Mouse (Mus musculus) MEL (cell line): Measurements from ENCODE around the gene Zfp160. TPM values are rescaled to one million over a fixed set of nuclear protein-coding genes. Genes with fewer than 3 reads are reported as not detected.

Experiments
- DNase-seq: peaks from one replicate; pipeline ENCODE4 v3.0.0; 2011; ENCODE audit warnings: low read depth, low spot score
- H3K27ac ChIP-seq: 2 replicates; pipeline ENCODE4 v1.5.1; 2012; ENCODE audit warnings: low read depth, mild to moderate bottlenecking, control low read depth, low read length, moderate library complexity; ENCODE audit not compliant: control insufficient read depth
- H3K27me3 ChIP-seq, 2 experiments: fragments of 150-350 bp in 1 of 2; sonication (generic) in 1 of 2; 2 replicates each; pipeline ENCODE4 v1.6.1; 2012; ENCODE audit warnings: low read length in 2 of 2, mild to moderate bottlenecking in 2 of 2, improper control_type of control experiment in 1 of 2, moderate library complexity in 1 of 2; ENCODE audit not compliant: insufficient read depth in 2 of 2, control insufficient read depth in 1 of 2
- H3K36me3 ChIP-seq, 2 experiments: 2 replicates each; pipeline ENCODE4 v1.6.1; 2012 to 2014; ENCODE audit warnings: low read length in 2 of 2, improper control_type of control experiment in 1 of 2, inconsistent platforms in 1 of 2, mild to moderate bottlenecking in 1 of 2; ENCODE audit not compliant: insufficient read depth in 2 of 2, control insufficient read depth in 1 of 2
- H3K4me1 ChIP-seq, 2 experiments: fragments of 150-350 bp in 1 of 2; sonication (generic) in 1 of 2; 2 replicates each; pipeline ENCODE4 v1.6.1; 2012; ENCODE audit warnings: low read length in 2 of 2, improper control_type of control experiment in 1 of 2, mild to moderate bottlenecking in 1 of 2; ENCODE audit not compliant: insufficient read depth in 2 of 2, control insufficient read depth in 1 of 2
- H3K4me3 ChIP-seq, 2 experiments: fragments of 150-350 bp in 1 of 2; sonication (generic) in 1 of 2; 2 replicates each; pipeline ENCODE4 v1.5.1; 2012; ENCODE audit warnings: low read depth in 2 of 2, low read length in 2 of 2, mild to moderate bottlenecking in 2 of 2, moderate library complexity in 2 of 2, control low read depth in 1 of 2, improper control_type of control experiment in 1 of 2; ENCODE audit not compliant: control insufficient read depth in 1 of 2, insufficient read depth in 1 of 2
- H3K79me2 ChIP-seq: 2 replicates; pipeline ENCODE4 v1.6.1; 2012; ENCODE audit warnings: mild to moderate bottlenecking, low read length, moderate library complexity; ENCODE audit not compliant: control insufficient read depth, poor library complexity, insufficient read depth
- H3K9ac ChIP-seq: 2 replicates; pipeline ENCODE4 v1.6.1; 2012; ENCODE audit warnings: low read depth, mild to moderate bottlenecking, control low read depth, low read length, moderate library complexity; ENCODE audit not compliant: control insufficient read depth, poor library complexity, severe bottlenecking
- H3K9me3 ChIP-seq: fragments of 150-350 bp; sonication (generic); replicated peaks from 2 replicates; pipeline ENCODE4 v1.6.1; 2012; ENCODE audit warnings: mild to moderate bottlenecking, low read length, improper control_type of control experiment, moderate library complexity; ENCODE audit not compliant: insufficient read depth
- CHD1 ChIP-seq: IDR thresholded peaks from 2 replicates; pipeline ENCODE4 v1.6.1; 2012; ENCODE audit warnings: low read depth, mild to moderate bottlenecking, inconsistent platforms, low read length, improper control_type of control experiment
- GABPA ChIP-seq: IDR thresholded peaks from 2 replicates; pipeline ENCODE4 v1.6.1; 2012; ENCODE audit warnings: low read depth, mild to moderate bottlenecking, inconsistent platforms, low read length, improper control_type of control experiment, moderate library complexity
- KAT2A ChIP-seq: conservative IDR thresholded peaks from 2 replicates; pipeline ENCODE4 v1.6.1; 2012; ENCODE audit warnings: low read depth, low read length, improper control_type of control experiment, inconsistent platforms
- MAFK ChIP-seq: IDR thresholded peaks from 2 replicates; pipeline ENCODE4 v1.6.1; 2011; ENCODE audit warnings: low read depth, mild to moderate bottlenecking, low read length, improper control_type of control experiment, borderline replicate concordance
- MAX ChIP-seq: IDR thresholded peaks from 2 replicates; pipeline ENCODE4 v1.6.1; 2011; ENCODE audit warnings: low read length, improper control_type of control experiment
- MAZ ChIP-seq: IDR thresholded peaks from 2 replicates; pipeline ENCODE4 v1.6.1; 2012; ENCODE audit warnings: low read depth, mild to moderate bottlenecking, inconsistent platforms, low read length, improper control_type of control experiment
- MXI1 ChIP-seq: IDR thresholded peaks from 2 replicates; pipeline ENCODE4 v1.6.1; 2011; ENCODE audit warnings: mild to moderate bottlenecking, low read depth, low read length, improper control_type of control experiment
- MYC ChIP-seq: IDR thresholded peaks from 2 replicates; pipeline ENCODE4 v1.6.1; 2011; ENCODE audit warnings: low read depth, mild to moderate bottlenecking, low read length, improper control_type of control experiment, moderate library complexity
- NRF1 ChIP-seq: IDR thresholded peaks from 2 replicates; pipeline ENCODE4 v1.6.1; 2014; ENCODE audit warnings: low read depth, mild to moderate bottlenecking, inconsistent platforms, low read length, improper control_type of control experiment, moderate library complexity; ENCODE audit not compliant: poor library complexity, insufficient read depth, severe bottlenecking
- POLR2AphosphoS5 ChIP-seq: IDR thresholded peaks from 2 replicates; pipeline ENCODE4 v1.6.1; 2012; ENCODE audit warnings: low read depth, borderline replicate concordance, mild to moderate bottlenecking, inconsistent platforms, low read length, moderate library complexity, mixed read lengths
- RCOR1 ChIP-seq: IDR thresholded peaks from 2 replicates; pipeline ENCODE4 v1.6.1; 2012; ENCODE audit warnings: low read depth, mild to moderate bottlenecking, inconsistent platforms, low read length, improper control_type of control experiment
- SIN3A ChIP-seq: IDR thresholded peaks from 2 replicates; pipeline ENCODE4 v1.6.1; 2012; ENCODE audit warnings: low read length, improper control_type of control experiment, inconsistent platforms
- TAL1 ChIP-seq: IDR thresholded peaks from 2 replicates; pipeline ENCODE4 v1.6.1; 2012; ENCODE audit warnings: mild to moderate bottlenecking, inconsistent platforms, low read length, moderate library complexity, mixed read lengths
- TBP ChIP-seq: IDR thresholded peaks from 2 replicates; pipeline ENCODE4 v1.8.0; 2011; ENCODE audit warnings: low read depth, low read length, improper control_type of control experiment
- USF1 ChIP-seq: IDR thresholded peaks from 2 replicates; pipeline ENCODE4 v1.6.1; 2014; ENCODE audit warnings: low read depth, mild to moderate bottlenecking, inconsistent platforms, low read length, improper control_type of control experiment, moderate library complexity
- ZKSCAN1 ChIP-seq: IDR thresholded peaks from 2 replicates; pipeline ENCODE4 v1.6.1; 2012; ENCODE audit warnings: low read depth, mild to moderate bottlenecking, inconsistent platforms, low read length, improper control_type of control experiment, moderate library complexity
- polyA plus RNA-seq, 2 experiments: library from polyadenylated mRNA; stranded (reverse) in 1 of 2; unstranded in 1 of 2; fragments of >175 nt in 1 of 2; fragments of >200 nt in 1 of 2; gene quantifications; 2 replicates each; pipeline versions ENCODE4 v1.2.1 to v1.2.4; 2012; ENCODE audit warnings: low replicate concordance in 2 of 2, low read depth in 1 of 2; ENCODE audit not compliant: insufficient read length in 2 of 2, insufficient read depth in 1 of 2, missing spikeins in 1 of 2
- total RNA-seq: library from RNA; depleted of rRNA; stranded (reverse); fragments of 300-350 nt; gene quantifications from 2 replicates; pipeline ENCODE4 v1.2.3, GENCODE M21; 2012

Zfp160 gene
- total and polyA plus RNA-seq, 3 experiments = 7.7 to 11.6 TPM; not detected in 1

DNA sequence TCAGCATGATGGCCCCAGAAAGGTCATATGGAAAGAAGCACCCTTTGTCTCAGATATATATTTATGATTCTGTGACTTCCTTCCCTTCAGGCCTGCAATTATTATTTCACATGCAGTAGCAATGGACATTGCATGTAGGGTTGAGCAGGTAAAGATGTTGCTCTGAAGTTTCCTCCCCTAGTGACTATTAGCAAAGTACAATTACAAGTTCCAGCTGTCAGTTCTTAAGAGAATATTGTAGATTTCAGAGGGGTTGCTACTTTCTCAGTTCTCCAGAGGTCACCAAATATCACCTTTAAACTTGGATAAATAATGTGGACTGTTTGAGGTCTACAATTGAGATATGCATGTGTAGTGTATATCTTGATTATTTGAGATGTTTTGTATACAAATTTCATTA, 12.3 kb upstream of the Zfp160 start, which contains the start of gene Vmn1r233:
Gene Vmn1r233, minus strand, starts transcription at position 101 of the 400 bp plus-strand sequence.
- Histone ChIP-seq H3K4me3 (no peak within 1 kb of the TSS), H3K79me2 (no peaks in the 10 kb centered on the region), H3K9ac (no peak within 1 kb of the TSS), H3K36me3 (no peaks in the 10 kb centered on the region), H3K27me3 (no peaks in the 10 kb centered on the region), H3K4me1 (no peaks in the 10 kb centered on the region), H3K27ac (no peak within 1 kb of the TSS), H3K9me3 (no peaks in the 10 kb centered on the region)
- TF ChIP-seq NRF1 (no peak), SIN3A (no peak), MAFK (no peak), USF1 (no peak), POLR2AphosphoS5 (no peak), KAT2A (no peak), MAZ (no peak), MAX (no peak), GABPA (no peak), ZKSCAN1 (no peak), CHD1 (no peak), RCOR1 (no peak), TAL1 (no peak)
- DNase-seq = no peak

DNA sequence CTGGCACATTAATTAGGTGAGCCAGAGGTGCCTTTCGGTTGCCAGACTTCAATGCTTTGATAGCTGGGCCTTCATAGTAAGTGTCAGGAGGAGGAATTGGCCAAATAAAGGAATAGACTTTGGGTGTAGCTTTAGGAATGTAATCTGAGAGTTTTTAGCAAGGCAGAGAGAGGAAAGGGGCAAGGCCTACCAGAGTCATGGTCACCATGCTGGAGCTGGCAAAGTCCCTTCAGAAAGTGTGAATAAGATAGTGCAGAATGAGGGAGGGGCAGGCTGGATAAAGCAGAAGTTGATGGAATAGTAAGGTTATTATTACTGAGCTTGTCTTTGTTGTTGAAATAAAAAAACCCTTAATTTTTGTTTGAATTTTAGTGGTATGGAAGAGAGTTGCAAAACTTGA, 1.0 kb downstream of the Zfp160 start:
- Histone ChIP-seq H3K27me3 (no peaks in the 10 kb centered on the region), H3K9me3 (no peaks in the 10 kb centered on the region), H3K4me1 (peaks cover 2 to 7% of the 10 kb centered on the region in 2 experiments; a peak in 2 of 4 replicates), H3K36me3 (peaks cover 4 to 7% of the 10 kb centered on the region in 2 experiments), H3K27ac (peak overlapping the region; percentile 82), H3K79me2 (peaks cover 16% of the 10 kb centered on the region), H3K9ac (peak overlapping the region; percentile 88), H3K4me3 (peak overlapping the region; percentile 84 to 96)
- TF ChIP-seq MXI1 (peak; percentile 21; the same call in 1 of the 2 replicates), MYC (0 out of 2 replicates have a peak, but pooled peaks have one; percentile 10), TBP (no peak)
- peak; percentile 73 for DNase-seq
